Mouse (Mus musculus) stomach, embryonic 14.5 days (tissue): ENCODE results near the gene Prickle2. TPM values are rescaled to one million over a fixed set of nuclear protein-coding genes. Genes with fewer than 3 reads are reported as not detected.

Experiments used
- ATAC-seq: fragments of 200-750 bp; cut with Nextera tagmentation; 2 replicates; pipeline ENCODE4 v1.8.0; 2017; ENCODE audit warnings: low read depth, moderate TSS enrichment; ENCODE audit not compliant: insufficient number of reproducible peaks, insufficient read depth, low FRiP score
- H3K27ac ChIP-seq: fragments of 300-500 bp; sonication (generic); 2 replicates; pipeline ENCODE4 v1.5.1; 2014; ENCODE audit warnings: mild to moderate bottlenecking, low read length, moderate library complexity, mixed read lengths
- H3K27me3 ChIP-seq: fragments of 300-500 bp; sonication (generic); 2 replicates; pipeline ENCODE4 v1.6.1; 2014; ENCODE audit warnings: low read length, control low read depth, mixed read lengths; ENCODE audit not compliant: control insufficient read depth, insufficient read depth
- H3K36me3 ChIP-seq: fragments of 300-500 bp; sonication (generic); 2 replicates; pipeline ENCODE4 v1.6.1; 2014; ENCODE audit warnings: mild to moderate bottlenecking, control low read depth, low read length, moderate library complexity, mixed read lengths; ENCODE audit not compliant: control insufficient read depth, insufficient read depth
- H3K4me1 ChIP-seq: fragments of 300-500 bp; sonication (generic); 2 replicates; pipeline ENCODE4 v1.6.1; 2014; ENCODE audit warnings: low read length, control low read depth, mixed read lengths; ENCODE audit not compliant: control insufficient read depth, insufficient read depth
- H3K4me2 ChIP-seq: fragments of 300-500 bp; sonication (generic); replicated peaks from 2 replicates; pipeline ENCODE4 v1.6.1; 2014; ENCODE audit warnings: low read depth, low read length, control low read depth
- H3K4me3 ChIP-seq: fragments of 300-500 bp; sonication (generic); 2 replicates; pipeline ENCODE4 v1.5.1; 2014; ENCODE audit warnings: low read depth, low read length, control low read depth
- H3K9ac ChIP-seq: fragments of 300-500 bp; sonication (generic); replicated peaks from 2 replicates; pipeline ENCODE4 v1.6.1; 2014; ENCODE audit warnings: low read depth, mild to moderate bottlenecking, control low read depth, low read length, moderate library complexity, mixed read lengths
- H3K9me3 ChIP-seq: fragments of 300-500 bp; sonication (generic); 2 replicates; pipeline ENCODE4 v1.6.1; 2016; ENCODE audit warnings: low read depth, low read length, control low read depth; ENCODE audit not compliant: control insufficient read depth
- whole genome bisulfite sequencing: fragments of 180-500 bp; shearing (Covaris S2); extraction: QIAGEN DNeasy Blood & Tissue Kit; methylation state at CpG from one replicate; pipeline ENCODE4 v1.1.7; 2014; 5-methylcytosine and 5-hydroxymethylcytosine counted together
- polyA plus RNA-seq: library from polyadenylated mRNA; unstranded; fragments of >200 nt; fragmentation: Nextera tagmentation; extraction: Ambion mirVana; gene quantifications from 2 replicates; pipeline ENCODE4 v1.2.1, GENCODE M21; 2014

Gene Prickle2
- polyA plus RNA-seq, 1 experiment from 2014 or later: 13.4 TPM

- Histone ChIP-seq H3K4me1 (peaks cover 8% of the 10 kb centered on the region; the same call in 1 of the 2 replicates), H3K36me3 (no peaks in the 10 kb centered on the region), H3K4me3 (no peak overlapping the region), H3K9me3 (no peaks in the 10 kb centered on the region), H3K9ac (no peak overlapping the region), H3K27ac (no peak overlapping the region), H3K27me3 (no peaks in the 10 kb centered on the region), H3K4me2 (no peak overlapping the region)
- WGBS: 68% methylated on average over 5 of the region's 5 CpGs
- ATAC-seq: no peak
These were observed 311.3 kb downstream of the Prickle2 start for GRCm38 (mm10) chr6:92394628-92395027.

DNA sequence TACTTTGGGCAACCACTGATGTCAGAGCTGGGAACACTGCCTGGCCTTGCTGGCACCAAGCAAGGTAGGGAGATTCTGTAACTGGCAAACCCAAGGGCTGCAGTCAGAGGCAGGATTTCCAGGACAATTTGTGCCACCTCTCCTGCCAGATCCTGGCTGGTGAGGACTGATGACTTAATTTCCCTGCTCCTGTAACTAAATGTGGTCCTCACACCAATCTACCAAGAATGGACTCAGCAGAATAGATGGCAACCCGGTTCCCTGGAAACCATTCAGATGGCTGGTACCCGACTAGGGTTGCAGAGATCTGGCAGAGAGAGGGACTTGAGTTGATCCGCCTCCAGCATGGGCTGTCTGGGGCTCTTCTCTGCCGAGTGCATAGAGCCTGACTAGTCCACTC, 315.6 kb downstream of the Prickle2 start:
- Histone ChIP-seq H3K9ac (no peak overlapping the region), H3K4me1 (no peaks in the 10 kb centered on the region), H3K9me3 (no peaks in the 10 kb centered on the region), H3K4me3 (no peak overlapping the region), H3K36me3 (no peaks in the 10 kb centered on the region), H3K4me2 (no peak overlapping the region), H3K27ac (no peak overlapping the region), H3K27me3 (no peaks in the 10 kb centered on the region)
- no peak for ATAC-seq
- 80% methylated on average over 4 of the region's 4 CpGs for WGBS

DNA sequence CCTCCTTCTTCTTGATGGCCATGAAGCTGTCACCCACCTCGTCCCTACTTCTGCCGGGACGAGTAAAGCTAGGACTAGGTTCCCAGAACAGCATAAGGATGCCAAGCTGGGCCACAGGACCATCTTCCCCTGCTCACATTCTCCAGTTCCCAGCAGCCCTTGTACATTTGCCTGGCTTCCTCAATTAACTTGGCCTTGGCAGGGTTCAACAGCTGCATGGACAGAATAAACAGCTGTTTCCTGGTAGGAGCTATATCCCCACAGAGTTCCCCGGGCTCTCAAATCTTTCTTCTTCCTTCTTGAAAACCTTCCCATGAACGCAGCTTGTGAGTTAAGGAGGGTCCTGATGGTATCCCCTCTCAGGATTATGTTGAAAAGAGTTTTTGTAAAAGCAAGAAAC, 317.3 kb downstream of the Prickle2 start:
- Histone ChIP-seq H3K9ac (no peak overlapping the region), H3K27ac (no peak overlapping the region), H3K4me3 (no peak overlapping the region), H3K27me3 (no peaks in the 10 kb centered on the region), H3K4me2 (no peak overlapping the region), H3K36me3 (no peaks in the 10 kb centered on the region), H3K9me3 (no peaks in the 10 kb centered on the region), H3K4me1 (no peaks in the 10 kb centered on the region)
- ATAC-seq: no peak
- WGBS: 56% methylated on average over 5 of the region's 5 CpGs

DNA sequence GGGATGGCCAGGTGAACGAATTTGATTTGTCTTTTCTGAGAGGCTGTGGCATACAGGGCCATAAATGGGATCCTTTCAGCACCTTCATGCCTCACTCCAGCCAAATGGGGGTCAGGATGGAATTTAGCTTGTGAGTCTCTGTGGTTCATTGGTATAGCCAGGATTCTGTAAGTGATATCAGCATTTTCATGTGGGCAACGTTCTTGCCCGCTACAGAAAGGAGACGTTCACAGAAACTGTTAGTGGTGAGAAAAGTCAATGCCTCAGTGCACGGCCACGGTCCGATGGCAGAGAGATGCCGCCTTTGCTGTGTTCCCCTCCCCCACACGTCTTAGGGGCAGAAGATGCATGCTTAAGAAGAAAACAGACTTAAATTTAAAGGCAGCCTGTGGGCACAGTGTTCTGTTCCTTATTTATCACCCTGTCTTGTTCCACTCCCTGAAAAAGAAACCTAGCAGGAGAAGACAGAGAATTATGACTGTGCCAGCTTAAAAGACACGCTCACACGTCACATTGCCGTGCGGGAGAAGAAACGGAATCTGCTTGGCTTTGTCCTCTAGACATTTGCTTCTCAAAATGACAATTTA, 322.7 kb downstream of the Prickle2 start:
- no peaks in the 10 kb centered on the region for H3K36me3 ChIP-seq
- no peak overlapping the region for H3K9ac ChIP-seq
- no peaks in the 10 kb centered on the region for H3K9me3 ChIP-seq
- ATAC-seq: no peak
- H3K27me3 ChIP-seq: no peaks in the 10 kb centered on the region
- H3K4me3 ChIP-seq: no peak overlapping the region
- WGBS: 73% methylated on average over 14 of the region's 14 CpGs
- H3K27ac ChIP-seq: no peak overlapping the region
- H3K4me1 ChIP-seq: no peaks in the 10 kb centered on the region
- H3K4me2 ChIP-seq: no peak overlapping the region

GRCm38 (mm10) chr6:92381085-92381484, 324.9 kb downstream of the Prickle2 start:
- H3K27ac ChIP-seq: no peak overlapping the region
- H3K9ac ChIP-seq: no peak overlapping the region
- H3K36me3 ChIP-seq: peaks cover 2% of the 10 kb centered on the region; the same call in 1 of the 2 replicates
- H3K27me3 ChIP-seq: no peaks in the 10 kb centered on the region
- ATAC-seq: no peak
- no peak overlapping the region for H3K4me2 ChIP-seq
- no peak overlapping the region for H3K4me3 ChIP-seq
- H3K9me3 ChIP-seq: no peaks in the 10 kb centered on the region
- 73% methylated on average over 10 of the region's 10 CpGs for WGBS
- H3K4me1 ChIP-seq: no peaks in the 10 kb centered on the region

- Histone ChIP-seq H3K9ac (no peak overlapping the region), H3K4me3 (no peak overlapping the region), H3K4me1 (0 out of 2 replicates have a peak, but pooled peaks cover 5% of the 10 kb centered on the region), H3K4me2 (no peak overlapping the region), H3K36me3 (peaks cover 5% of the 10 kb centered on the region; the same call in 1 of the 2 replicates), H3K9me3 (no peaks in the 10 kb centered on the region), H3K27me3 (no peaks in the 10 kb centered on the region), H3K27ac (no peak overlapping the region)
- no peak for ATAC-seq
- WGBS: 87% methylated on average over 6 of the region's 6 CpGs
These were observed 331.1 kb downstream of the Prickle2 start for GRCm38 (mm10) chr6:92374826-92375225.

DNA sequence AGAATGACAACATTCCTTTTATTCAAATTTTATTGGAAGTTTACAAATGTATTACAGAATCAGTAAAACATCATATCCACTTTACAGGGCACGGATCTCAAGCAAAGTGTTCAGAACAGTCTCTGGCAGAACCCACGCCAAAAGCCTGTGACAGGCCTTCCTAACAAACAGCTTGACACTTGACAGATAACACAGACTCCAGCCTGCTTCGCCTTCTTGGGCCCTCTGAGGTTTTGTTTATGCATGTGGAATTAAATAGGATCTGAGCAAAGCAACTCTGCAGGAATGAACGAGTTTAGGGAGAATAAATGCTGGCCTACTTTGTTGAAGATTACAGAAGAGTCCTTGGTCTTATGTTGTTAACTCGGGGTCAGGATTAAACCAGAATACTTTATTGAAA, 335.1 kb downstream of the Prickle2 start:
- 25% methylated on average over 5 of the region's 5 CpGs for WGBS
- no peaks in the 10 kb centered on the region for H3K9me3 ChIP-seq
- H3K9ac ChIP-seq: no peak overlapping the region
- no peak for ATAC-seq
- H3K4me3 ChIP-seq: no peak overlapping the region
- H3K27ac ChIP-seq: no peak overlapping the region
- H3K27me3 ChIP-seq: no peaks in the 10 kb centered on the region
- peaks cover under 1% of the 10 kb centered on the region; the same call in 1 of the 2 replicates for H3K36me3 ChIP-seq
- no peak overlapping the region for H3K4me2 ChIP-seq
- H3K4me1 ChIP-seq: 0 out of 2 replicates have a peak, but pooled peaks cover 5% of the 10 kb centered on the region

DNA sequence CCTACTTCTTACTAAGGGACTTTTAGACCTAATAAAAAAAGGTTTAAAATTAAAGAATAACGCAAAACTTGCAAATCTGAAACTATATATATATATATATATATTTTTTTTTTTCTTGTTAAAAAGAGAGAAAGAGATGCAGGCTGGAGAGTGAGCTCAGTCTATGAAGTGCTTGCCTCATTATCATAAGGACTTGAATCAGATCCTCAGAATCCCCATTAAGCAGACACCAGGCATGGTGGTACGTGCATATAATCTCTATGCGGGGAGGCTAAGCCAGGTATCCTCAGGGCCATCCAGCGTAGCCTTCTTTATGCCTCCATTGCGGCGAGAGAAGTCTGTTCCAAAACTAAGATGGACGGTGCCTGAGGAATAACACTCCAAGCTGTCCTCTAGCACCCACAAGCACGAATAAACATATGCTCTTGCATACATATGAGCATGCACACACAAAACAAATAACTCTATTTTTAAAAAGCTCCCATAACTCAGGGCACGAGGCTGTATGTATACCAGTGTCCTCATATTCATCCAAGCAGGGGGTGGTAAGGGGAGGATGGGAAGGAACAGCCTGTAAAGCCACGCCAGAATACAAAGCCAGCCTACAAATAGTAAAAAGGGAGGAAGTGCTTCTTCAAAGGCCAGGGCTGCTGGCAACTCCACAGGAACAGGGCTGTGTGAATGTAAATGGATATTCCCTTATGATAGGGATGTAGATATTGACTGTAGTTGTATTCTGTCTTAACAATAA, 358.5 kb downstream of the Prickle2 start:
- H3K9me3 ChIP-seq: no peaks in the 10 kb centered on the region
- ATAC-seq: no peak
- H3K4me1 ChIP-seq: no peaks in the 10 kb centered on the region
- no peak overlapping the region for H3K4me3 ChIP-seq
- no peaks in the 10 kb centered on the region for H3K36me3 ChIP-seq
- H3K4me2 ChIP-seq: no peak overlapping the region
- 80% methylated on average over 10 of the region's 10 CpGs for WGBS
- H3K27me3 ChIP-seq: no peaks in the 10 kb centered on the region
- H3K9ac ChIP-seq: no peak overlapping the region
- H3K27ac ChIP-seq: no peak overlapping the region
